Mouse (Mus musculus) ES-Bruce4 (cell line): Measurements from ENCODE around the gene 9030025P20Rik. TPM values are rescaled to one million over a fixed set of nuclear protein-coding genes. Genes with fewer than 3 reads are reported as not detected.
"Not testable (repeated sequence)": the region's sequence is repeated elsewhere in the genome, so short reads cannot be mapped to it uniquely, and the experiment has no call there.

Experiments
- H3K27ac ChIP-seq: 2 replicates; pipeline ENCODE4 v1.5.1; 2012; ENCODE audit warnings: low read length, inconsistent platforms; ENCODE audit not compliant: insufficient read depth
- H3K27me3 ChIP-seq: 2 replicates; pipeline ENCODE4 v1.6.1; 2012; ENCODE audit warnings: mild to moderate bottlenecking, low read length, inconsistent platforms; ENCODE audit not compliant: control insufficient read depth, poor library complexity, insufficient read depth, severe bottlenecking
- H3K36me3 ChIP-seq: 2 replicates; pipeline ENCODE4 v1.6.1; 2012; ENCODE audit warnings: inconsistent platforms, mild to moderate bottlenecking, low read length, moderate library complexity; ENCODE audit not compliant: control insufficient read depth, poor library complexity, insufficient read depth, severe bottlenecking
- H3K4me1 ChIP-seq: one replicate; pipeline ENCODE4 v1.8.1; 2011; ENCODE audit warnings: low read length; ENCODE audit not compliant: control insufficient read depth, insufficient read depth
- H3K4me3 ChIP-seq: 2 replicates; pipeline ENCODE4 v1.5.1; 2011; ENCODE audit warnings: low read depth, mild to moderate bottlenecking, low read length
- H3K9ac ChIP-seq: 2 replicates; pipeline ENCODE4 v1.6.1; 2012; ENCODE audit warnings: low read depth, mild to moderate bottlenecking, inconsistent platforms; ENCODE audit not compliant: poor library complexity, severe bottlenecking
- H3K9me3 ChIP-seq: replicated peaks from 2 replicates; pipeline ENCODE4 v1.6.1; 2012; ENCODE audit warnings: mild to moderate bottlenecking, low read length, inconsistent platforms; ENCODE audit not compliant: control insufficient read depth, poor library complexity, insufficient read depth, severe bottlenecking
- polyA plus RNA-seq: library from polyadenylated mRNA; stranded (reverse); fragments of >200 nt; gene quantifications from 2 replicates; pipeline ENCODE4 v1.2.4, GENCODE M21; 2011; ENCODE audit warnings: low read depth; ENCODE audit not compliant: missing spikeins, insufficient read depth, insufficient read length

Gene 9030025P20Rik
- polyA plus RNA-seq, 1 experiment = 10.8 TPM

GRCm38 (mm10) chr17:15024502-15025193 lies 46.4 kb downstream of the 9030025P20Rik start:
- not testable (repeated sequence) for H3K36me3 ChIP-seq, H3K27ac ChIP-seq, H3K9ac ChIP-seq, H3K27me3 ChIP-seq, H3K9me3 ChIP-seq, H3K4me1 ChIP-seq, H3K4me3 ChIP-seq

GRCm38 (mm10) chr17:15025513-15025912 lies 47.2 kb downstream of the 9030025P20Rik start:
- not testable (repeated sequence) for H3K9me3 ChIP-seq, H3K4me3 ChIP-seq, H3K27ac ChIP-seq, H3K4me1 ChIP-seq, H3K36me3 ChIP-seq, H3K27me3 ChIP-seq, H3K9ac ChIP-seq

GRCm38 (mm10) chr17:15031414-15031813 lies 53.1 kb downstream of the 9030025P20Rik start:
- H3K9ac ChIP-seq, H3K9me3 ChIP-seq, H3K4me3 ChIP-seq, H3K27ac ChIP-seq, H3K36me3 ChIP-seq, H3K27me3 ChIP-seq, H3K4me1 ChIP-seq: not testable (repeated sequence)

GRCm38 (mm10) chr17:15040455-15040854 lies 62.2 kb downstream of the 9030025P20Rik start:
- H3K4me1 ChIP-seq, H3K9ac ChIP-seq, H3K36me3 ChIP-seq, H3K27ac ChIP-seq, H3K9me3 ChIP-seq, H3K4me3 ChIP-seq, H3K27me3 ChIP-seq: not testable (repeated sequence)

Other genes with a start within 250 kb of the 9030025P20Rik start
- 1.8 TPM in 1 of 2 replicates, not detected in the other for gene Wdr27, start 35.3 kb upstream of the 9030025P20Rik start, polyA plus RNA-seq
- 16.1 and 21.1 TPM in 2 replicates for gene 1600012H06Rik, start 35.3 kb upstream of the 9030025P20Rik start, polyA plus RNA-seq
- 104 and 107 TPM in 2 replicates for gene Phf10, start 17.2 kb upstream of the 9030025P20Rik start, polyA plus RNA-seq
- gene Gm3417, start 322 bp downstream of the 9030025P20Rik start, polyA plus RNA-seq = not detected in 2 replicates
- 4.7 and 5.1 TPM in 2 replicates for gene Gm3435, start 31.7 kb downstream of the 9030025P20Rik start, polyA plus RNA-seq
- 76.2 and 80.4 TPM in 2 replicates for gene Ermard, start 62.7 kb downstream of the 9030025P20Rik start, polyA plus RNA-seq
- gene Tcte3, start 63.0 kb downstream of the 9030025P20Rik start, polyA plus RNA-seq = 5.4 and 5.6 TPM in 2 replicates
- gene Gm3448, start 63.1 kb downstream of the 9030025P20Rik start, polyA plus RNA-seq = 6.9 and 7.0 TPM in 2 replicates